Mouse (Mus musculus) myocyte (in vitro differentiated cells): ENCODE data around the gene Wdr46. TPM values are rescaled to one million over a fixed set of nuclear protein-coding genes. Genes with fewer than 3 reads are reported as not detected.
"Not testable (repeated sequence)": the region's sequence is repeated elsewhere in the genome, so short reads cannot be mapped to it uniquely, and the experiment has no call there.

Experiments used
- H3K27me3 ChIP-seq: one replicate; pipeline ENCODE4 v1.6.1; 2011; ENCODE audit not compliant: control insufficient read depth, insufficient read depth, insufficient read length
- H3K36me3 ChIP-seq: one replicate; pipeline ENCODE4 v1.6.1; 2011; ENCODE audit not compliant: control insufficient read depth, insufficient read depth
- H3K4me2 ChIP-seq: one replicate; pipeline ENCODE4 v1.6.1; 2011; ENCODE audit warnings: low read depth, control low read depth
- H3K4me3 ChIP-seq: one replicate; pipeline ENCODE4 v1.5.1; 2011; ENCODE audit warnings: mild to moderate bottlenecking, control low read depth, moderate library complexity
- H3K79me2 ChIP-seq: one replicate; pipeline ENCODE4 v1.6.1; 2011; ENCODE audit not compliant: control insufficient read depth, insufficient read depth
- H3ac ChIP-seq: one replicate; pipeline ENCODE4 v1.6.1; 2011; ENCODE audit not compliant: control insufficient read depth, insufficient read length
- CEBPB ChIP-seq: IDR thresholded peaks from 2 replicates; pipeline ENCODE4 v1.6.1; 2011; ENCODE audit warnings: mild to moderate bottlenecking, moderate library complexity; ENCODE audit not compliant: poor library complexity, insufficient read depth, severe bottlenecking
- E2F4 ChIP-seq: IDR thresholded peaks from one replicate; pipeline ENCODE4 v1.6.1; 2011; ENCODE audit warnings: mild to moderate bottlenecking, control low read depth, moderate library complexity; ENCODE audit not compliant: insufficient read depth
- MAX ChIP-seq: IDR thresholded peaks from one replicate; pipeline ENCODE4 v1.6.1; 2011; ENCODE audit warnings: low read depth, mild to moderate bottlenecking, control low read depth
- MYOD1 ChIP-seq, 3 experiments: IDR thresholded peaks; one replicate each; pipeline ENCODE4 v1.6.1; 2011; ENCODE audit warnings: control low read depth in 2 of 3, low read depth in 2 of 3, mild to moderate bottlenecking in 2 of 3, moderate library complexity in 1 of 3; ENCODE audit not compliant: insufficient read length in 2 of 3, control insufficient read depth in 1 of 3
- MYOG ChIP-seq, 3 experiments: IDR thresholded peaks; one replicate each; pipeline ENCODE4 v1.6.1; 2011; ENCODE audit warnings: control low read depth in 2 of 3, low read depth in 2 of 3, mild to moderate bottlenecking in 2 of 3; ENCODE audit not compliant: insufficient read length in 2 of 3, control insufficient read depth in 1 of 3, insufficient read depth in 1 of 3
- POLR2A ChIP-seq: IDR thresholded peaks from one replicate; pipeline ENCODE4 v1.6.1; 2011; ENCODE audit warnings: low read depth, mild to moderate bottlenecking, control low read depth, moderate library complexity; ENCODE audit not compliant: insufficient read length
- POLR2AphosphoS2 ChIP-seq: IDR thresholded peaks from one replicate; pipeline ENCODE4 v1.6.1; 2011; ENCODE audit warnings: low read depth, control low read depth; ENCODE audit not compliant: insufficient read length
- REST ChIP-seq: IDR thresholded peaks from one replicate; pipeline ENCODE4 v1.6.1; 2011; ENCODE audit warnings: mild to moderate bottlenecking, control low read depth, moderate library complexity; ENCODE audit not compliant: insufficient read depth, insufficient read length
- SRF ChIP-seq: IDR thresholded peaks from one replicate; pipeline ENCODE4 v1.6.1; 2011; ENCODE audit warnings: low read depth; ENCODE audit not compliant: control insufficient read depth, insufficient read length
- TCF12 ChIP-seq: IDR thresholded peaks from one replicate; pipeline ENCODE4 v1.6.1; 2011; ENCODE audit warnings: mild to moderate bottlenecking, control low read depth; ENCODE audit not compliant: poor library complexity, insufficient read depth, severe bottlenecking
- TCF3 ChIP-seq: IDR thresholded peaks from one replicate; pipeline ENCODE4 v1.6.1; 2011; ENCODE audit warnings: low read depth, control low read depth; ENCODE audit not compliant: insufficient read length
- USF1 ChIP-seq: IDR thresholded peaks from one replicate; pipeline ENCODE4 v1.6.1; 2011; ENCODE audit warnings: low read depth, mild to moderate bottlenecking, control low read depth, moderate library complexity
- polyA plus RNA-seq: library from polyadenylated mRNA; unstranded; fragments of >200 nt; fragmentation: generic; extraction: Trizol; gene quantifications from one replicate; pipeline ENCODE4 v1.2.1, GENCODE M21; 2012; ENCODE audit warnings: missing spikeins

Wdr46 gene
- polyA plus RNA-seq: 25.9 TPM

DNA sequence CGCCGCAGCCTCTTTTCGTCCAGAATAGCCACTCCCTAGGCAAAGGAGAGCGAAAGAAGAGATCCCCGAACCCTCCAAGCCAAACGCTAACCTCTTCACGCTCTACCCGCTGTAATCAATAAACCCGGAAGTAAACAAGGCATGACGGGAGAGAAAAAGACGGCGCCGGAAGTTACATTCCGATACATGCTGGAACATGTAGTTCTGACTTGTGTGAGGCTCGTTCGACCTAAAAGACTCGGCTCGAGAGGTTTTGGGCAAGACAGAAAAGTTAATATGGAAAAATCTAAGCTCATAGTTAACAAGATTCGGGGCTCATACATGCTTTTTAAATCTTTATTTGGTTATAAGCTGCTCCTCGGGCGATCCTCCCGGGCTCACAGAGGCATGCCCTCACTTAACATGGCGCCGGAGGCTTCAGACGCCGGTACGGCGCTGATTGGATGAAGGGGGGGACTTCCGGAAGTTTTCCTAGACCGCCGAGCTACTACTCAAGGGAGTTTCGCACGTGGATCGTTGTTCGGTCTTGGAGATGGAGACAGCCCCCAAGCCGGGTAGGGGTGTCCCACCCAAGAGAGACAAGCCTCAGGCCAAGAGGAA lies at the start of gene Wdr46, which contains the start of gene Pfdn6:
TSS of gene Wdr46 (plus strand) at position 455 of the 600 bp plus-strand sequence.
TSS of gene Pfdn6 (minus strand) at position 138 of the 600 bp plus-strand sequence.
- Histone ChIP-seq H3ac (peak within 1 kb of the TSS; percentile 24), H3K36me3 (no peaks in the 10 kb centered on the region)

DNA sequence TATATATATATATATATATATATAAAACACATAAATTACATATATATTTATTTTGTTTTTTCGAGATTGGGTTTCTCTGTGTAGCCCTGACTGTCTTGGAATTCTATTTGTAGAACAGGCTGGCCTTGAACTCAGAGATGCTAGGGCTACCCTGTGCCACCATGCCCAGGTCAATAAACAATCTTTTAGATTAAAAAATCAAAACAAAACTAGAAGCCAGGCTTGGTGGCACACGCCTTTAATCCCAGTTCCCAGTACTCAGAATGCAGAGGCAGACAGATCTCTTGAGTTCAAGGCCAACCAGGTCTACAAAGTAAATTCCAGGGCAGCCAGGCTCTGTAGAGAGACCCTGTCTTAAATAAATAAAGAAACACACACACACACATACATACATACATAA lies 49.1 kb upstream of the Wdr46 start:
- no peaks in the 10 kb centered on the region for H3K36me3 ChIP-seq
- TF ChIP-seq SRF (no peak), USF1 (no peak), CEBPB (no peak), REST (no peak), MYOD1 (IDR thresholded peaks at IDR 0.05; ENCODE audit: control insufficient read depth in 1 of 3, insufficient read length in 2 of 3, low read depth in 2 of 3) (no peak), MAX (no peak), MYOG (IDR thresholded peaks at IDR 0.05; ENCODE audit: control insufficient read depth in 1 of 3, insufficient read depth in 1 of 3, insufficient read length in 2 of 3, low read depth in 2 of 3) (no peak), POLR2AphosphoS2 (no peak), TCF12 (no peak), E2F4 (no peak), POLR2A (no peak), TCF3 (no peak)
- H3K27me3 ChIP-seq: no peaks in the 10 kb centered on the region
- no peak overlapping the region for H3K4me2 ChIP-seq
- peaks cover 27% of the 10 kb centered on the region for H3K79me2 ChIP-seq
- no peak overlapping the region for H3ac ChIP-seq
- H3K4me3 ChIP-seq: no peak overlapping the region

More for the DNA sequence above, at the start of gene Wdr46, which contains the start of gene Pfdn6:
- Histone ChIP-seq H3K27me3 (no peaks in the 10 kb centered on the region), H3K4me3 (peak within 1 kb of the TSS; percentile 81), H3K4me2 (peak within 1 kb of the TSS; percentile 87), H3K79me2 (peaks cover 23% of the 10 kb centered on the region)
- TF ChIP-seq TCF3 (no peak), MYOD1 (IDR thresholded peaks at IDR 0.05; ENCODE audit: control insufficient read depth in 1 of 3, insufficient read length in 2 of 3, low read depth in 2 of 3) (no peak), TCF12 (no peak), USF1 (no peak), E2F4 (peak; percentile 70), POLR2A (peak; percentile 47), REST (no peak), POLR2AphosphoS2 (peak; percentile 25), SRF (no peak), MAX (peak; percentile 68), MYOG (IDR thresholded peaks at IDR 0.05; ENCODE audit: control insufficient read depth in 1 of 3, insufficient read depth in 1 of 3, insufficient read length in 2 of 3, low read depth in 2 of 3) (no peak), CEBPB (no peak)

DNA sequence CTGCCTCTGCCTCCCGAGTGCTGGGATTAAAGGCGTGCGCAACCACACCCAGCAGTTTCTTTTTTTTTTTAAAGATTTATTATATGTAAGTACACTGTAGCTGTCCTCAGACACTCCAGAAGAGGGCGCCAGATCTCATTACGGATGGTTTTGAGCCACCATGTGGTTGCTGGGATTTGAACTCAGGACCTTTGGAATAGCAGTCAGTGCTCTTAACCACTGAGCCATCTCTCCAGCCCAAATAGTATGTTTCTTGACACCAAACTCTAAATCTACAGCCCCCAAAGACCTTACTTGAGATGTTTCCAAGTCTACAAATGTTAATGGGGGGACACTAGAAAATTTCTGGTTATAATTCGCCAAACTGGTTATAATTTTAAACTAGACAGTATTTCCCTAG lies 48.6 kb upstream of the Wdr46 start:
- H3K4me2 ChIP-seq, H3K36me3 ChIP-seq, H3K27me3 ChIP-seq, H3K4me3 ChIP-seq, H3ac ChIP-seq: not testable (repeated sequence)
- peaks cover 27% of the 10 kb centered on the region for H3K79me2 ChIP-seq

DNA sequence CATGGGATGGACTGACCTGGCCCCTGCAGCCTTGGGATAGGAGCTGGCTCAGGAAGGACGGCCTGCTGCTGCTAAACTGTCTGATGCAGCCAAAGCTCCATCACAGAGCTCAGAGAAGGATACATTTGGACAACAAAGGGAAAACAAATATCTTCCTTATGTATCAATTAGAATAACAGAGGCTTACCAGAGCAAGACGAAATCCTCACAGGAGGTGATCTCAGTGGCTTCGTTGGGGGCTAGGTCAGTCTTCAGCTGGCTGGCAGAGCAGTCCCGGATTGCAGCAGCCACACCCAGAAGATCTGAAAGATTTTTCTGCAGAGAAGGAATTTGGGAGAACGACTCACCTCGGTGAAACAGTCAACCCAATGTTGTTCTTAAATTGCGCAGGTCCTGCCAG lies 48.0 kb upstream of the Wdr46 start:
- Histone ChIP-seq H3ac (no peak overlapping the region), H3K4me2 (no peak overlapping the region), H3K27me3 (no peaks in the 10 kb centered on the region), H3K79me2 (peaks cover 24% of the 10 kb centered on the region), H3K4me3 (no peak overlapping the region), H3K36me3 (no peaks in the 10 kb centered on the region)
- TF ChIP-seq USF1: no peak
- TF ChIP-seq MAX: no peak

DNA sequence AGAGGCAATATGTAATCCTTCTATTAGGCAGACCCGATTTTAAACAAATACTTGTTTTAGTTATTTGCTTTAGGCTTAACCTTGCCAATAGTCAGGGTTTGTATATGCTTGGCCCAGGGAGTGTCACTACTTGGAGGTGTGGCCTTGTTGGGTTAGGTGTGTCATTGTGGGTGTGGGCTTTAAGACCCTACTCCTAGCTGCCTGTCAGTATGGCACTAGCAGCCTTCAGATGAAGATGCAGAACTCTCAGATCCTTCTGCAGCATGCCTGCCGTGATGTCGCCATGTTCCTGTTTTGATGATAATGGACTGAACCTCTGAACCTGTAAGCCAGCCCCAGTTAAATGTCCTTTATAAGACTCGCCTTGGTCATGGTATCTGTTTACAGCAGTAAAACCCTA lies 47.4 kb upstream of the Wdr46 start:
- not testable (repeated sequence) for H3K36me3 ChIP-seq, H3K4me2 ChIP-seq, H3K27me3 ChIP-seq, H3K4me3 ChIP-seq, H3ac ChIP-seq
- peaks cover 18% of the 10 kb centered on the region for H3K79me2 ChIP-seq

DNA sequence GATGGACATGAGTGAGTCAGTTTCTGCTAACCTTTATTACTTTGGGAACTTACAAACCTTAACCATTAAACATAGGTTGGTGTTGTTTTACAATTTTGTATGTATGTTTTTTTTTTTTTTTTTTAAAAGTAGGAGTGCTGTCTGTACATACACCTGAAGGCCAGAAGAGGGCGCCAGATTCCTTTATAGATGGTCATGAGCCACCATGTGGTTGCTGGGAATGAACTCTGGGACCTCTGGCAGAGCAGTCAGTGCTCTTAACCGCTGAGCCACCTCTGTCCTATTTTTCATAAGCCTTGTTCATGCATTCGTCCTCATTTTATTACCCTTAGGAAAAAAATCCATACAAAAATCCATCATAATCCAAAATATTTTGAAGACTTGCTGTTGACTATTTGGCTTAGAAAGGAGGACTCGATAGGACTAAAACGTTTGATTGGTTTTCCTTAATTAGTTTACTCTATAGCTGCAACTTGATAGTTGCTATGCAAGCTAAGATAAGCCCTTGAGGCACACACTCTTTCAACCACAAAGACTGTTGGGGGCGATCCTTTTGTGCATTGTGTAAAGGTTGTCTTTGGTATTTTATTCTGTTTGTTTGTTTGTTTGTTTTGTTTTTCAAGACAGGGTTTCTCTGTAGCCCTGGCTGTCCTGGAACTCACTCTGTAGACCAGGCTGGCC lies 43.2 kb upstream of the Wdr46 start:
- H3K4me3 ChIP-seq: no peak overlapping the region
- H3K27me3 ChIP-seq: no peaks in the 10 kb centered on the region
- H3ac ChIP-seq: no peak overlapping the region
- TF ChIP-seq TCF12: no peak
- TF ChIP-seq MYOD1 (IDR thresholded peaks at IDR 0.05; ENCODE audit: control insufficient read depth in 1 of 3, insufficient read length in 2 of 3, low read depth in 2 of 3): no peak
- no peak for TF ChIP-seq POLR2A
- TF ChIP-seq POLR2AphosphoS2: no peak
- no peak for TF ChIP-seq E2F4
- no peak for TF ChIP-seq USF1
- no peak for TF ChIP-seq TCF3
- TF ChIP-seq MYOG (IDR thresholded peaks at IDR 0.05; ENCODE audit: control insufficient read depth in 1 of 3, insufficient read depth in 1 of 3, insufficient read length in 2 of 3, low read depth in 2 of 3): no peak
- TF ChIP-seq MAX: no peak
- TF ChIP-seq REST: no peak
- no peak for TF ChIP-seq SRF
- no peak for TF ChIP-seq CEBPB
- no peaks in the 10 kb centered on the region for H3K36me3 ChIP-seq
- H3K4me2 ChIP-seq: no peak overlapping the region
- H3K79me2 ChIP-seq: no peaks in the 10 kb centered on the region

DNA sequence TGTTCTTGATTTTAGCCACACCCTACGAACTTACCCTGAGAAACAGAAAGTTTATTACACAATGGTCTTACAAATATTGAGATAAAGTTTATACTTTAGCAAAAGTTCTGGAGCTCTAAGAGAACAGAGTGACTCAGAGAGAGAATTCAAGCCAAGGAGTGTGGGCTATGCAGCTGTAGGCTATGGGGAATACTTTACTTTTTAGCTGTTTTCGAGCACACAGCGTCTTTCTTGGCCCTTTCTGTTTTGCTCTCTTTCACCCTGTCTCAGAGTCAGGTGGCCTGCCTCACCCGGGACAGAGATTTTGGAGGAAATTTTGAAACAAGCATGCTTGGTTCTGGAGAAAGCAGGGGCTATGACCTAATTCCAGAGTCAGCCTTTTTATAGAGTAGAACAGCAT lies 42.3 kb upstream of the Wdr46 start:
- not testable (repeated sequence) for H3K4me2 ChIP-seq, H3K4me3 ChIP-seq, H3K36me3 ChIP-seq, H3K79me2 ChIP-seq, H3ac ChIP-seq, H3K27me3 ChIP-seq
